Mouse (Mus musculus) embryonic fibroblast, embryonic 13.5 days (primary cell): Measurements from ENCODE around the gene Mapk10.

Source experiments
- CTCF ChIP-seq: IDR thresholded peaks from 2 replicates; pipeline ENCODE4 v1.5.1; 2011; ENCODE audit warnings: mild to moderate bottlenecking, control low read depth, low read length, moderate library complexity, borderline replicate concordance; ENCODE audit not compliant: insufficient read depth
- POLR2A ChIP-seq: IDR thresholded peaks from 2 replicates; pipeline ENCODE4 v1.6.1; 2011; ENCODE audit warnings: low read depth, mild to moderate bottlenecking, control low read depth, low read length, moderate library complexity

- TF ChIP-seq CTCF (no peak), POLR2A (no peak)
Observed at GRCm38 (mm10) chr5:102974400-102974799, 236.7 kb downstream of the Mapk10 start.
